Mouse (Mus musculus) embryonic facial prominence, embryonic 11.5 days (tissue): Measurements from ENCODE around the gene Nop10. TPM values are rescaled to one million over a fixed set of nuclear protein-coding genes. Genes with fewer than 3 reads are reported as not detected.

Source experiments
- ATAC-seq: fragments of 200-750 bp; cut with Nextera tagmentation; replicated peaks from 2 replicates; pipeline ENCODE4 v1.8.0; 2017; ENCODE audit warnings: low read depth; ENCODE audit not compliant: insufficient number of reproducible peaks, low FRiP score, low TSS enrichment
- DNase-seq: peaks from one replicate; pipeline ENCODE4 v3.0.0-alpha.2; 2015; ENCODE audit warnings: low spot score
- H3K27ac ChIP-seq: fragments of 300-500 bp; sonication (generic); replicated peaks from 2 replicates; pipeline ENCODE4 v1.5.1; 2014; ENCODE audit warnings: mild to moderate bottlenecking, low read depth, low read length, control low read depth
- H3K27me3 ChIP-seq: fragments of 300-500 bp; sonication (generic); 2 replicates; pipeline ENCODE4 v1.6.1; 2014; ENCODE audit warnings: mild to moderate bottlenecking, low read length, moderate library complexity, mixed read lengths; ENCODE audit not compliant: control insufficient read depth, insufficient read depth
- H3K36me3 ChIP-seq: fragments of 300-500 bp; sonication (generic); replicated peaks from 2 replicates; pipeline ENCODE4 v1.6.1; 2014; ENCODE audit warnings: low read depth, mild to moderate bottlenecking, low read length, moderate library complexity, mixed read lengths; ENCODE audit not compliant: control insufficient read depth, insufficient read depth
- H3K4me1 ChIP-seq: fragments of 300-500 bp; sonication (generic); 2 replicates; pipeline ENCODE4 v1.6.1; 2014; ENCODE audit warnings: low read length, mixed read lengths; ENCODE audit not compliant: control insufficient read depth, insufficient read depth
- H3K4me2 ChIP-seq: fragments of 300-500 bp; sonication (generic); 2 replicates; pipeline ENCODE4 v1.6.1; 2014; ENCODE audit warnings: low read depth, mild to moderate bottlenecking, control low read depth, low read length, moderate library complexity
- H3K4me3 ChIP-seq: fragments of 300-500 bp; sonication (generic); 2 replicates; pipeline ENCODE4 v1.5.1; 2014; ENCODE audit warnings: low read depth, low read length, control low read depth
- H3K9ac ChIP-seq: fragments of 300-500 bp; sonication (generic); replicated peaks from 2 replicates; pipeline ENCODE4 v1.6.1; 2014; ENCODE audit warnings: mild to moderate bottlenecking, control low read depth, low read length
- H3K9me3 ChIP-seq: fragments of 300-500 bp; sonication (generic); replicated peaks from 2 replicates; pipeline ENCODE4 v1.6.1; 2016; ENCODE audit warnings: mild to moderate bottlenecking, low read length, inconsistent platforms, mixed read lengths; ENCODE audit not compliant: control insufficient read depth
- WGBS: fragments of 180-500 bp; shearing (Covaris S2); extraction: QIAGEN DNeasy Blood & Tissue Kit; methylation state at CpG from one replicate; pipeline ENCODE4 v1.1.7; 2014; 5-methylcytosine and 5-hydroxymethylcytosine counted together
- polyA plus RNA-seq: library from polyadenylated mRNA; unstranded; fragments of >200 nt; fragmentation: Nextera tagmentation; extraction: Ambion mirVana; gene quantifications from 2 replicates; pipeline ENCODE4 v1.2.1, GENCODE M21; 2014

Nop10 gene
- 181 and 189 TPM in 2 replicates for polyA plus RNA-seq

- Histone ChIP-seq H3K27ac (no peak within 1 kb of the TSS), H3K9ac (peak within 1 kb of the TSS; percentile 67), H3K4me1 (no peaks in the 10 kb centered on the region), H3K4me3 (peak within 1 kb of the TSS; percentile 61), H3K9me3 (no peaks in the 10 kb centered on the region), H3K27me3 (no peaks in the 10 kb centered on the region), H3K4me2 (peak within 1 kb of the TSS; percentile 63), H3K36me3 (no peaks in the 10 kb centered on the region)
- peak; percentile 41 for ATAC-seq
- DNase-seq: peak; percentile 95
- under 1% methylated on average over 36 of the region's 36 CpGs for WGBS
These were observed at the start of gene Nop10 for GRCm38 (mm10) chr2:112261748-112262653. Nop10 (plus strand) TSS chr2:112261926.

- 5% methylated on average over 1 of the region's 1 CpGs for WGBS
- peak; percentile 66; the same call in 1 of the 2 replicates for ATAC-seq
- DNase-seq: peak; percentile 71
These were observed 45.7 kb upstream of the Nop10 start for GRCm38 (mm10) chr2:112215977-112216376.

GRCm38 (mm10) chr2:112217614-112218013 lies 44.1 kb upstream of the Nop10 start:
- WGBS: 83% methylated on average over 6 of the region's 6 CpGs
- Histone ChIP-seq H3K4me3 (no peak overlapping the region), H3K4me2 (no peak overlapping the region), H3K9ac (no peak overlapping the region), H3K27me3 (no peaks in the 10 kb centered on the region), H3K36me3 (no peaks in the 10 kb centered on the region), H3K27ac (no peak overlapping the region), H3K9me3 (no peaks in the 10 kb centered on the region), H3K4me1 (no peaks in the 10 kb centered on the region)
- ATAC-seq (no peak), DNase-seq (no peak)

More at GRCm38 (mm10) chr2:112215977-112216376, 45.7 kb upstream of the Nop10 start:
- no peaks in the 10 kb centered on the region for H3K36me3 ChIP-seq
- H3K27ac ChIP-seq: no peak overlapping the region
- H3K4me1 ChIP-seq: no peaks in the 10 kb centered on the region
- no peak overlapping the region for H3K4me3 ChIP-seq
- H3K4me2 ChIP-seq: no peak overlapping the region
- no peaks in the 10 kb centered on the region for H3K9me3 ChIP-seq
- no peaks in the 10 kb centered on the region for H3K27me3 ChIP-seq
- no peak overlapping the region for H3K9ac ChIP-seq

GRCm38 (mm10) chr2:112220880-112221279 lies 40.8 kb upstream of the Nop10 start:
- H3K4me2 ChIP-seq: no peak overlapping the region
- DNase-seq (no peak), ATAC-seq (no peak)
- no peak overlapping the region for H3K9ac ChIP-seq
- no peaks in the 10 kb centered on the region for H3K9me3 ChIP-seq
- WGBS: 91% methylated on average over 5 of the region's 5 CpGs
- no peaks in the 10 kb centered on the region for H3K27me3 ChIP-seq
- no peaks in the 10 kb centered on the region for H3K36me3 ChIP-seq
- no peak overlapping the region for H3K27ac ChIP-seq
- no peak overlapping the region for H3K4me3 ChIP-seq
- H3K4me1 ChIP-seq: no peaks in the 10 kb centered on the region

DNA sequence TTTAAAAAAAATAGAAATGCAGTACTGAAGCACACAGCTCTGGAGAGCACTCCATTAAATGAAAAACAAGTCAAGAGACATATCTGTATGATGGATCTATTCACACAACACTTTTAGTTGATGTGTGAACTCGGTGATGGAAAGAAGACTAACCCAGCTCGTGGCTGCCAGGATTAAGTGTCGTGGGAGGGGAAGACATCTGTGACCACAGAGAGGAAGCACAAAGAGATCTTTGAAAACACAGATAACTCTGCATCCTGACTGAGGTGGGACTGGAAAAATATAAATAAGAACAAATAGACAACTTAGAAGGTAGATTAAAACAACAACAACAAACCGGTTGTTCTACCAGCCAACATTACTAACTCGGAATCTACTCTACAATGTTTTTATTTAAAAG lies 39.1 kb upstream of the Nop10 start:
- DNase-seq (no peak), ATAC-seq (no peak)
- Histone ChIP-seq H3K27ac (no peak overlapping the region), H3K36me3 (no peaks in the 10 kb centered on the region), H3K4me1 (no peaks in the 10 kb centered on the region), H3K4me2 (no peak overlapping the region), H3K9ac (no peak overlapping the region), H3K27me3 (no peaks in the 10 kb centered on the region), H3K9me3 (no peaks in the 10 kb centered on the region), H3K4me3 (no peak overlapping the region)
- WGBS: 71% methylated on average over 5 of the region's 5 CpGs

GRCm38 (mm10) chr2:112224356-112224755 lies 37.4 kb upstream of the Nop10 start:
- DNase-seq (no peak), ATAC-seq (no peak)
- WGBS: 60% methylated on average over 4 of the region's 4 CpGs
- Histone ChIP-seq H3K9ac (no peak overlapping the region), H3K27ac (no peak overlapping the region), H3K36me3 (no peaks in the 10 kb centered on the region), H3K27me3 (no peaks in the 10 kb centered on the region), H3K4me1 (no peaks in the 10 kb centered on the region), H3K4me2 (no peak overlapping the region), H3K4me3 (no peak overlapping the region), H3K9me3 (no peaks in the 10 kb centered on the region)

DNA sequence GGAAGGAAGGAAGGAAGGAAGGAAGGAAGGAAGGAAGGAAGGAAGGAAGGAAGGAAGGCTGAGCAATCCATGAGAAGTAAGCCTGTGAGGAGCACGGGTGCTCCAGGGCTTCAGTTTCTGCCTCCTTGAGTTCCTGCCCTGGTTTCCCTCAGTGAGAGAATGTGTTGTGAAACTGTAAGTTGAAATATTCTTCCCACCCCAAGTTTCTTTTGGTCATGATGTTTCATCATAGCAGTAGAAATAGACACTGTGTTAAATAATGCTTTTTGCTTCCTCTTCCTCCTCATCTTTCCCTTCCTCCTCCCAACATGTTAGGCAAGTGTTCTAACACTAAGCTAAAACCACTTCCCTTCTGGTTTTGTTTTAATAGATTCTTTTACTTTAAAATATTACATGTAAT lies 29.1 kb upstream of the Nop10 start:
- Histone ChIP-seq H3K9ac (no peak overlapping the region), H3K4me3 (no peak overlapping the region), H3K4me1 (no peaks in the 10 kb centered on the region), H3K9me3 (no peaks in the 10 kb centered on the region), H3K4me2 (no peak overlapping the region), H3K27ac (no peak overlapping the region), H3K36me3 (no peaks in the 10 kb centered on the region), H3K27me3 (no peaks in the 10 kb centered on the region)
- no peak for ATAC-seq
- 82% methylated on average over 1 of the region's 1 CpGs for WGBS
- no peak for DNase-seq

GRCm38 (mm10) chr2:112236620-112237019 lies 25.1 kb upstream of the Nop10 start:
- no peak overlapping the region for H3K9ac ChIP-seq
- 82% methylated on average over 2 of the region's 2 CpGs for WGBS

More at GRCm38 (mm10) chr2:112236620-112237019, 25.1 kb upstream of the Nop10 start:
- no peaks in the 10 kb centered on the region for H3K36me3 ChIP-seq
- no peaks in the 10 kb centered on the region for H3K9me3 ChIP-seq
- ATAC-seq (no peak), DNase-seq (no peak)
- H3K4me1 ChIP-seq: no peaks in the 10 kb centered on the region; the same call in 1 of the 2 replicates
- no peaks in the 10 kb centered on the region for H3K27me3 ChIP-seq
- H3K27ac ChIP-seq: no peak overlapping the region
- H3K4me2 ChIP-seq: no peak overlapping the region
- H3K4me3 ChIP-seq: no peak overlapping the region
